Mouse (Mus musculus) liver, embryonic 16.5 days (tissue): ENCODE data around the gene Cmtm7. TPM values are rescaled to one million over a fixed set of nuclear protein-coding genes. Genes with fewer than 3 reads are reported as not detected.
A peak's percentile ranks its signal among the peaks of the same experiment; 100 is the strongest.

Experiments used
- ATAC-seq: fragments of 200-750 bp; cut with Nextera tagmentation; 2 replicates; pipeline ENCODE4 v1.8.0; 2017; ENCODE audit warnings: low read depth, mild to moderate bottlenecking, moderate number of reproducible peaks, moderate library complexity
- H3K27ac ChIP-seq: fragments of 300-500 bp; sonication (generic); 2 replicates; pipeline ENCODE4 v1.5.1; 2014; ENCODE audit warnings: mild to moderate bottlenecking, low read length
- H3K27me3 ChIP-seq: fragments of 300-500 bp; sonication (generic); 2 replicates; pipeline ENCODE4 v1.6.1; 2014; ENCODE audit warnings: low read depth, low read length, mixed read lengths; ENCODE audit not compliant: control insufficient read depth, insufficient read depth
- H3K36me3 ChIP-seq: fragments of 300-500 bp; sonication (generic); 2 replicates; pipeline ENCODE4 v1.6.1; 2014; ENCODE audit warnings: mild to moderate bottlenecking; ENCODE audit not compliant: control insufficient read depth, insufficient read depth
- H3K4me1 ChIP-seq: fragments of 300-500 bp; sonication (generic); 2 replicates; pipeline ENCODE4 v1.6.1; 2014; ENCODE audit warnings: low read depth, low read length, mixed read lengths; ENCODE audit not compliant: control insufficient read depth
- H3K4me2 ChIP-seq: fragments of 300-500 bp; sonication (generic); 2 replicates; pipeline ENCODE4 v1.6.1; 2014; ENCODE audit warnings: low read depth, low read length, mixed read lengths
- H3K4me3 ChIP-seq: fragments of 300-500 bp; sonication (generic); 2 replicates; pipeline ENCODE4 v1.5.1; 2014; ENCODE audit warnings: low read depth, mild to moderate bottlenecking, low read length
- H3K9ac ChIP-seq: fragments of 300-500 bp; sonication (generic); 2 replicates; pipeline ENCODE4 v1.6.1; 2014; ENCODE audit warnings: low read depth, low read length
- H3K9me3 ChIP-seq: fragments of 300-500 bp; sonication (generic); replicated peaks from 2 replicates; pipeline ENCODE4 v1.6.1; 2016; ENCODE audit warnings: low read length; ENCODE audit not compliant: control insufficient read depth
- WGBS: fragments of 180-500 bp; shearing (Covaris S2); extraction: QIAGEN DNeasy Blood & Tissue Kit; methylation state at CpG from one replicate; pipeline ENCODE4 v1.1.7; 2014; ENCODE audit not compliant: insufficient replicate concordance; 5-methylcytosine and 5-hydroxymethylcytosine counted together
- polyA plus RNA-seq: library from polyadenylated mRNA; unstranded; fragments of >200 nt; fragmentation: Nextera tagmentation; extraction: Ambion mirVana; gene quantifications from 2 replicates; pipeline ENCODE4 v1.2.1, GENCODE M21; 2015

Cmtm7 gene
- polyA plus RNA-seq, 1 experiment from 2014 or later, result 50.5 TPM

DNA sequence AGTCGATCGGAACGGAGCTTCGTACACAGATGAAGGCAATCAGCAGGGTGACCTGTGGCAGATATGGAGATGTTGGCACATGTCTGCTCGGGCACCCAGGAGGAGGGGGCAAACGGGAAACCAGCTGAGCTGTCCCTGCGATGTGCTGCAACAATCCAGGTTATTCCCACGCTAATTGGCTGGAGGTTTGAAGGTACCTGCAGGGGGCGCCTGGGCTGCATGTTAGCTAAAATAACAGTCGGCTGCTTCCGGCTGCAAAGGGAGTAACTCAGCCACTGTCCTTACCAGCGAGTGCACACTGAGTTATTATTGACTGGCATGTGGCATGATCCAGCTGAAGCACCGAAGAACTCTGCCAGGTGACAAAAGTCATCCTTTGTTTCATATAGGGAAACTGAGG is 18.3 kb downstream of the Cmtm7 start:
- Histone ChIP-seq H3K9me3 (no peaks in the 10 kb centered on the region), H3K9ac (no peak overlapping the region), H3K4me3 (no peak overlapping the region), H3K27me3 (no peaks in the 10 kb centered on the region), H3K27ac (no peak overlapping the region), H3K36me3 (peaks cover 2% of the 10 kb centered on the region; the same call in 1 of the 2 replicates), H3K4me2 (no peak overlapping the region), H3K4me1 (no peaks in the 10 kb centered on the region)
- ATAC-seq, result no peak
- WGBS, result 59% methylated on average over 13 of the region's 13 CpGs

DNA sequence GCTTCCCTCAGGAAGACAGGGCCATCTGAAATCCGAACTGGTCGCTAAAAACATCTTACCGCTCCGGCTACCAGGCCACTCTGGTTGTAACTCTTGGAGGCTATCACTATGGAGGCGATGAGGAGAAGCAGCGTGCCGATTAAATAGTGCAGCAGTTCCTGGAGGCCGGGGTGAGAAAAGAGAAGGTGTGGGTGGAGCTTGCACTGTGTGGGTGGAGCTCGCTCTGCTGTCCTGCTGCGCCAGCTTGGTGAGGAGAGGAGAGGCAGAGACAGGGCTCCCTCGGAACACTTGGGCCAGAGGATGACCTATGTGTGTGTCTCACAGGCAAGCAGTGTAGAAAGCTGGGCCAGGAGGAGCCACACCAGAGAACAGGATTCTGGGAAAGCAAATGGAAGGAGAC is 19.8 kb downstream of the Cmtm7 start:
- no peaks in the 10 kb centered on the region for H3K27me3 ChIP-seq
- 75% methylated on average over 11 of the region's 11 CpGs for WGBS
- H3K4me3 ChIP-seq, result no peak overlapping the region
- no peak overlapping the region for H3K27ac ChIP-seq
- no peak overlapping the region for H3K4me2 ChIP-seq
- no peaks in the 10 kb centered on the region for H3K9me3 ChIP-seq
- peaks cover 2% of the 10 kb centered on the region; the same call in 1 of the 2 replicates for H3K36me3 ChIP-seq
- ATAC-seq, result no peak
- no peaks in the 10 kb centered on the region for H3K4me1 ChIP-seq
- no peak overlapping the region for H3K9ac ChIP-seq

DNA sequence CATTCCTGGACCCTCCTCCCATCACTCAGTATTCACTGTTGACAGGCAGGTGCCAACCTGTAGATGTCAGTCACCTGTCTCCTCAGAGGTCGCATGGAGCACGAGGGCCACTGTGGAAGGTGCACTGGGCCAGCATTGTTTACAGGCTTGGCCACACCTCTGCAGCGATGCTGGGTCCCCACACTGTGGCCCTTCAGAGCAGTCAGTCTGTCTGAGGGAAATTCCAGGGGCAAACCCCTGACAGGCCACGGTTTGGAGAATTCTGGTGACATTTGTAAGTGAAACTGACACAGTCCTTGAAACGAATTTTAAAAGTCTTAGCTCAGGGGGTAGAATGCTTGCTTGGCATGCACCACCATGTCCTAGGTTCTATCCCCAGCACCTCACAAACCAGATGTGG is 21.3 kb downstream of the Cmtm7 start:
- WGBS, result 60% methylated on average over 5 of the region's 5 CpGs
- Histone ChIP-seq H3K9ac (no peak overlapping the region), H3K27me3 (no peaks in the 10 kb centered on the region), H3K27ac (no peak overlapping the region), H3K36me3 (peaks cover 2% of the 10 kb centered on the region; the same call in 1 of the 2 replicates), H3K4me2 (no peak overlapping the region), H3K4me3 (no peak overlapping the region), H3K9me3 (no peaks in the 10 kb centered on the region), H3K4me1 (no peaks in the 10 kb centered on the region)
- ATAC-seq, result no peak

DNA sequence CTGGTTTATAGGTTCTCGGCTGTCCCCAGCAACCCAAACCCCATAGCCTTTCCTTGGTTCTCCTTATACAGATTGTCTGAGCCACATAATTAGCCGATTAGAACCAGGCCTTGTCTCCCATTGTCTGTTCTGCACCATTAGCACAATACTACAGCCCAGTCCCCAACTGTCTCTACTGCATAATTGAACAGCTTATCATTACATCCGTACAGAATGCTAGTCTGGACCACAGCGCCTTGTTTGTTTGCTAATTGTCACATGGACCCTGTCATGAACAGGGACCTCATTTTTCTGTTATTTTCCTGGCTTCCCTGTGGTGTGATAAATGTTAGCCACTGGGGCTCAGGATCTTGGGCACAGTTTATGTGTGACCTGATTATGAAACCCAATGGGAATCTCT is 21.8 kb downstream of the Cmtm7 start:
- Histone ChIP-seq H3K4me2 (no peak overlapping the region), H3K36me3 (peaks cover 2% of the 10 kb centered on the region; the same call in 1 of the 2 replicates), H3K27me3 (no peaks in the 10 kb centered on the region), H3K4me1 (no peaks in the 10 kb centered on the region), H3K27ac (no peak overlapping the region), H3K9me3 (no peaks in the 10 kb centered on the region), H3K4me3 (no peak overlapping the region), H3K9ac (no peak overlapping the region)
- 69% methylated on average over 4 of the region's 4 CpGs for WGBS
- no peak for ATAC-seq

DNA sequence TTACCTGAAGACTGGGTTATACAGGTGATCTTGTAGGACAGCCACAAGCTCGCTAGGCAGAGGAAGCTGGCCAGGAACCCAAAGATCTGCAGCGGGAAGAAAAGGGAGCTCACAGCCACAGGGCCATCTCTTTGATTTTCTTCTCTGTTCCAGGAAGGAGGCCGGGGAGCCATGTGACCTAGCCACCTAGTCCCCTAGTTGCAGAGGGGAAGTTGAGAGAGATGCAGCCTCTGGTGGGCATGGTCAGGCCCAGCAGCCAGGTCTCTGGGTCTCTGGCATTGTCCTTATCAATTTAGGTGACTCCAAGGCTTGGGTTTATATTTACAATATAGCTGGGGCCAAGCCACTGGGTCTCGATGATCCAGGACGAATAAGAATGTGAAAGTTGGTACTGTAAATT is 22.9 kb downstream of the Cmtm7 start:
- no peaks in the 10 kb centered on the region for H3K4me1 ChIP-seq
- H3K9ac ChIP-seq, result no peak overlapping the region
- 66% methylated on average over 5 of the region's 5 CpGs for WGBS
- H3K4me3 ChIP-seq, result no peak overlapping the region
- H3K27me3 ChIP-seq, result no peaks in the 10 kb centered on the region
- no peak for ATAC-seq
- no peak overlapping the region for H3K4me2 ChIP-seq
- peaks cover 2% of the 10 kb centered on the region; the same call in 1 of the 2 replicates for H3K36me3 ChIP-seq
- no peaks in the 10 kb centered on the region for H3K9me3 ChIP-seq
- no peak overlapping the region for H3K27ac ChIP-seq

DNA sequence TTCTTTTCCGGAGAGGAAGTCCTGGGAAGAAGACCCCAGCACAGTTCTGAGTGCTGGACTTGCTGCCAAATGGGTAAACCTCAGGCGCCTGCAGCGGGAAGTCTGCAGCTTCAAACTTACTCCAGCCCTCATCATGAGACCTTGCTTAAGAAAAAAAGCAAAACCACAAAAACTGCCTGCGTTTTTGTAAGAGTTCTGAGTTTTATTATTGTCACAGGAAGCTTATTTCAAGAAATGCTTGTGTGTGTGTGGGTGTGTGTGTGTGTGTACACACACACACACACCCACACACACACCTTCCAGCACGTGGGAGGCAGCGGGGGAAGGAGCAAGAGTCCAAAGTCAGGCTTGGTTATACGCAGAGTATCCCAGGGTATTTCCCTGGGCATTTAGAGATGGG is 23.4 kb downstream of the Cmtm7 start:
- Histone ChIP-seq H3K27me3 (no peaks in the 10 kb centered on the region), H3K36me3 (peaks cover 2% of the 10 kb centered on the region; the same call in 1 of the 2 replicates), H3K27ac (no peak overlapping the region), H3K9ac (no peak overlapping the region), H3K4me2 (no peak overlapping the region), H3K4me1 (peaks cover 2% of the 10 kb centered on the region; the same call in 1 of the 2 replicates), H3K9me3 (no peaks in the 10 kb centered on the region), H3K4me3 (no peak overlapping the region)
- ATAC-seq, result no peak
- WGBS, result 60% methylated on average over 7 of the region's 7 CpGs

DNA sequence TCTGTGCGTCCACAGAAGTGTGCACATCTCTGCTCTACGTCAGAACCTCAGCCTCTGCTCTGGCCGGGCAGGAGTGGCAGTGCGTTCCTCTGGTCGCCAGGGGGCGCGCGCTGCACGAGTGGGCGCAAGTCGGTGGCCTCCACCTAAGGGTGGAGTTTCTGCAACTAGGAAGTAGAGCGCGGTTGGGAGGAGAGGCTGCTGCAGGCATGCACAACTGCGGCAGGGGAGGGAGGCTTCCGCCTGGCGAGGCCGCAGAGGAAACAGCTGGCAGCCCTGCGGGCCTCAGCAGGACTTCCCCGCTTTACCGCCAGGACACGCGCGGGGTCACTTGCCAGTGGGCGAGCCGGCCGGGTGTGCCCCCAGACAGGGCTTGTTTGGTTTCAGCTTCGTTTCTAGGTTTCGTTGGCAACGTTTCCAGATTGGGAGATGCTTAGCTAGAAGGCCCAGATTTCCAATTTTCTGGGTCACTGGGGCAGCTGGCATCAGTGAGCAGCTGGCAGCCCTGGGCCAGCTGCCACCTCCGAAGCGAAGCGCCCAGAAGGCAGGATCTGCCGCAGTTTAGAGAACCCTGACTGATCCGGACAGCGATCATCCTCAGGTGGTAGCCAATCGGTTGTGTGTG is 28.7 kb downstream of the Cmtm7 start:
- peak overlapping the region; percentile 91 for H3K4me2 ChIP-seq
- H3K36me3 ChIP-seq, result peaks cover 10% of the 10 kb centered on the region
- H3K27me3 ChIP-seq, result no peaks in the 10 kb centered on the region
- WGBS, result 4% methylated on average over 36 of the region's 36 CpGs
- peaks cover 9% of the 10 kb centered on the region; the same call in 1 of the 2 replicates for H3K4me1 ChIP-seq
- peak overlapping the region; percentile 67 for H3K9ac ChIP-seq
- H3K9me3 ChIP-seq, result no peaks in the 10 kb centered on the region
- H3K27ac ChIP-seq, result peak overlapping the region; percentile 45
- peak overlapping the region; percentile 68 for H3K4me3 ChIP-seq
- peak; percentile 93 for ATAC-seq

DNA sequence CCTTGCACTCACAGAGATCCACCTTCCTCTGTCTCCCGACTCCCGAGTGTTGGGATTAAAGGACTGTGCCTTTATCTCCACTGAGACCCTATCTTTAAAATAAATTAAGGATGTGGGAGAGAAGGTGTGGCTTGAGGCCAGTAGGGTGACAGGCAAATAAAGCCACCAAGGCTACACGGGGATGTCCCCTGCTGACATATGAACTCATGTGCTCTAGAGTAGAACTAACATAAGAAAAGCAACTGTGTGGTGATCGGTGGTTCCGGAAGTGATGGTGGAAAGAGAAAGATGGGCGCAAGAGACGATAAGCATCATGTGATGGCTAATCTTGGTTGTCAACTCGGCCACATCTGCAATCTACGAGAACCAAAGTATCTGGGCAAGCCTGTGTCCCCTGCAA is 29.3 kb downstream of the Cmtm7 start:
- Histone ChIP-seq H3K4me1 (peaks cover 9% of the 10 kb centered on the region; the same call in 1 of the 2 replicates), H3K36me3 (peaks cover 13% of the 10 kb centered on the region), H3K27ac (no peak overlapping the region), H3K9ac (no peak overlapping the region), H3K9me3 (no peaks in the 10 kb centered on the region), H3K4me2 (peak overlapping the region; percentile 91; the same call in 1 of the 2 replicates), H3K4me3 (no peak overlapping the region), H3K27me3 (no peaks in the 10 kb centered on the region)
- WGBS, result 59% methylated on average over 9 of the region's 9 CpGs
- ATAC-seq, result no peak

DNA sequence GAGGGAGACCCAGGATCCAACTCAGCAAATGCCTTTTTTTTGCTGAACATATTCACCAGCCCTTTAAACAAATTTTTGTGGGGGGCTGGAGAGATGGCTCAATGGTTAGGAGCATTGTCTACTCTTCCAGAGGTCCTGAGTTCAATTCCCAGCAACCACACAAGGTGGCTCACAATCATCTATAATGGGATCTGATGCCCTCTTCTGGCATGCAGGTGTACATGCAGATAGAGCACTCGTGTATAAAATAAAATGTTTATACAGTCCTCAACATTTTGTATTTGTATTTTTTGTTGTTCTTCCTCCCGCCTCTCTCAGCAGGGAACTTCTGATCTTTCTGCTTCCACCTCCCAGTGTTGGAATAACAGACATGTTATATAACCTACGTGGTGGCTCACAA is 30.1 kb downstream of the Cmtm7 start:
- ATAC-seq, result no peak
- Histone ChIP-seq H3K4me1 (peaks cover 9% of the 10 kb centered on the region; the same call in 1 of the 2 replicates), H3K4me3 (no peak overlapping the region), H3K27me3 (no peaks in the 10 kb centered on the region), H3K9me3 (no peaks in the 10 kb centered on the region), H3K4me2 (no peak overlapping the region), H3K36me3 (peaks cover 14% of the 10 kb centered on the region), H3K9ac (no peak overlapping the region), H3K27ac (no peak overlapping the region)
- WGBS, result 68% methylated on average over 3 of the region's 3 CpGs
